Mouse (Mus musculus): Measurements from ENCODE around the gene Gm20767. TPM values are rescaled to one million over a fixed set of nuclear protein-coding genes. Genes with fewer than 3 reads are reported as not detected.

The Gm20767 gene
- not detected in 2 replicates for polyA plus RNA-seq (2015; fragmentation: Nextera tagmentation; extraction: Ambion mirVana)

DNA sequence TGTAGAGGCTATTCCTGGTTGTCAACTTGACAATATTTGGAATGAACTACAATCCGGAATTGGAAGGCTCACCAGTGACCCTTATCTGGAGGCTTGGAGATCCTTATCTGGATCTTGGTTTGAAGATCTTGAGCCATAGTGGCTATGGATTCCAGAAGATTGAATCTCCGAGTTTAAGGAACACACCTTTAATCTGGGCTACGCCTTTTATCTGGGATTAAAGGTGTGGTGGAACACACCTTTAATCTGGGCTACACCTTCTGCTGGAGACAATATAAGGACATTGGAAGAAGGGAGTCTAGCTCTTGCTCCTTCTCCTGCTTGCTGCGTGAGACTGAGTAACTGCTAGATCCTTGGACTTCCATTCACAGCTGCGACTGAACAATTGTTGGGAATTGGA, at the start of gene Gm20767:
Gm20767 (plus strand) TSS at position 301 of the 400 bp plus-strand sequence.

GRCm38 (mm10) chr13:120172133-120172532, 32.1 kb downstream of the Gm20767 start, which contains the start of gene Gm21818:
Gene Gm21818 (plus strand): TSS chr13:120172433.

Other genes with a start within 250 kb of the Gm20767 start
- not detected in 2 replicates for gene Tcstv1, start 245.5 kb upstream of the Gm20767 start, polyA plus RNA-seq (2015; fragmentation: Nextera tagmentation; extraction: Ambion mirVana)
- not detected in 2 replicates for gene Gm21761, start 211.0 kb upstream of the Gm20767 start, polyA plus RNA-seq (2015; fragmentation: Nextera tagmentation; extraction: Ambion mirVana)
- not detected in 2 replicates for gene B020031M17Rik, start 189.4 kb upstream of the Gm20767 start, polyA plus RNA-seq (2015; fragmentation: Nextera tagmentation; extraction: Ambion mirVana)
- not detected in 2 replicates for gene Gm36079, start 113.2 kb upstream of the Gm20767 start, polyA plus RNA-seq (2015; fragmentation: Nextera tagmentation; extraction: Ambion mirVana)
- not detected in 2 replicates for gene Gm21188, start 88.1 kb upstream of the Gm20767 start, polyA plus RNA-seq (2015; fragmentation: Nextera tagmentation; extraction: Ambion mirVana)
- gene Gm21818, start 32.2 kb downstream of the Gm20767 start, polyA plus RNA-seq (2015; fragmentation: Nextera tagmentation; extraction: Ambion mirVana) = not detected in 2 replicates
- not detected in 2 replicates for gene Gm21762, start 75.7 kb downstream of the Gm20767 start, polyA plus RNA-seq (2015; fragmentation: Nextera tagmentation; extraction: Ambion mirVana)
- not detected in 2 replicates for gene Gm21731, start 98.9 kb downstream of the Gm20767 start, polyA plus RNA-seq (2015; fragmentation: Nextera tagmentation; extraction: Ambion mirVana)
- gene AF067061, start 122.9 kb downstream of the Gm20767 start, polyA plus RNA-seq (2015; fragmentation: Nextera tagmentation; extraction: Ambion mirVana) = not detected in 2 replicates
- 0.23 TPM in 1 of 2 replicates, not detected in the other for gene BC147527, start 160.1 kb downstream of the Gm20767 start, polyA plus RNA-seq (2015; fragmentation: Nextera tagmentation; extraction: Ambion mirVana)
- not detected in 2 replicates for gene Tcstv3, start 176.6 kb downstream of the Gm20767 start, polyA plus RNA-seq (2015; fragmentation: Nextera tagmentation; extraction: Ambion mirVana)